Mouse (Mus musculus) midbrain, embryonic 15.5 days (tissue): ENCODE results near the gene Plcb1. TPM values are rescaled to one million over a fixed set of nuclear protein-coding genes. Genes with fewer than 3 reads are reported as not detected.

Experiments used
- ATAC-seq: fragments of 200-750 bp; cut with Nextera tagmentation; replicated peaks from 2 replicates; pipeline ENCODE4 v1.8.0; 2017; ENCODE audit warnings: moderate TSS enrichment
- H3K27ac ChIP-seq: fragments of 300-500 bp; sonication (generic); 2 replicates; pipeline ENCODE4 v1.5.1; 2015; ENCODE audit warnings: mild to moderate bottlenecking, inconsistent platforms
- H3K27me3 ChIP-seq: fragments of 300-500 bp; sonication (generic); replicated peaks from 2 replicates; pipeline ENCODE4 v1.6.1; 2015; ENCODE audit warnings: inconsistent platforms
- H3K36me3 ChIP-seq: fragments of 300-500 bp; sonication (generic); replicated peaks from 2 replicates; pipeline ENCODE4 v1.6.1; 2015; ENCODE audit warnings: inconsistent platforms
- H3K4me1 ChIP-seq: fragments of 300-500 bp; sonication (generic); 2 replicates; pipeline ENCODE4 v1.6.1; 2015; ENCODE audit warnings: inconsistent platforms
- H3K4me2 ChIP-seq: fragments of 300-500 bp; sonication (generic); 2 replicates; pipeline ENCODE4 v1.6.1; 2015; ENCODE audit warnings: inconsistent platforms, mild to moderate bottlenecking, moderate library complexity
- H3K4me3 ChIP-seq: fragments of 300-500 bp; sonication (generic); 2 replicates; pipeline ENCODE4 v1.5.1; 2015; ENCODE audit warnings: mild to moderate bottlenecking, inconsistent platforms
- H3K9ac ChIP-seq: fragments of 300-500 bp; sonication (generic); 2 replicates; pipeline ENCODE4 v1.6.1; 2015; ENCODE audit warnings: mild to moderate bottlenecking, inconsistent platforms
- H3K9me3 ChIP-seq: fragments of 300-500 bp; sonication (generic); 2 replicates; pipeline ENCODE4 v1.6.1; 2016; ENCODE audit warnings: inconsistent platforms
- WGBS: fragments of 180-500 bp; shearing (Covaris S2); methylation state at CpG from one replicate; pipeline ENCODE4 v1.1.7; 2015; ENCODE audit warnings: mixed read lengths; 5-methylcytosine and 5-hydroxymethylcytosine counted together
- polyA plus RNA-seq: library from polyadenylated mRNA; unstranded; fragments of >200 nt; fragmentation: Nextera tagmentation; extraction: Ambion mirVana; gene quantifications from 2 replicates; pipeline ENCODE4 v1.2.1, GENCODE M21; 2015

Plcb1 gene
- polyA plus RNA-seq, 1 experiment from 2014 or later = 38.0 TPM

GRCm38 (mm10) chr2:134891207-134891606, 105.3 kb downstream of the Plcb1 start:
- no peaks in the 10 kb centered on the region for H3K9me3 ChIP-seq
- no peak overlapping the region for H3K9ac ChIP-seq
- WGBS = 78% methylated on average over 2 of the region's 2 CpGs
- H3K4me2 ChIP-seq = no peak overlapping the region
- H3K4me1 ChIP-seq = no peaks in the 10 kb centered on the region
- H3K4me3 ChIP-seq = no peak overlapping the region
- ATAC-seq = no peak
- H3K27ac ChIP-seq = no peak overlapping the region
- H3K36me3 ChIP-seq = no peaks in the 10 kb centered on the region
- no peaks in the 10 kb centered on the region for H3K27me3 ChIP-seq

DNA sequence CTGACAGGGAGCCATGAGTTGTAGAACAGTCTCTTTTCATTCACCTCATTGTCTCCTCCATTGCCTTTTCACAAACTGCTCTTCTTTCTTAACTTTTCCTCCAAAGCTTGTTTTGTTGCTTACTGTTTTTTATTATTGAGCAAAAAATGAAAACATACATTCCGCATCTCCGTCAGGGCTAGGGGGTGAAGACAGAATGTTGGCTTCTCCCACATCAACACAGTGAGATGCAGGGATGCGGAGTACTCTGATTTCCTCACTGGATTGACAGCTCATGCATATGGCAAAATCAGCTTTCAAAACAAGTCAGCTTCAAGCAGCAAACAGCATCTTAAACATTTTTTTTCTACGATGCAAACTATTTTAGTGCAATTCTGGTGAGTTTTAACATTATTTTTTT, 108.9 kb downstream of the Plcb1 start:
- Histone ChIP-seq H3K4me1 (no peaks in the 10 kb centered on the region), H3K27me3 (no peaks in the 10 kb centered on the region), H3K9ac (no peak overlapping the region), H3K4me3 (no peak overlapping the region), H3K4me2 (no peak overlapping the region), H3K27ac (no peak overlapping the region), H3K9me3 (no peaks in the 10 kb centered on the region), H3K36me3 (no peaks in the 10 kb centered on the region)
- 90% methylated on average over 4 of the region's 4 CpGs for WGBS
- ATAC-seq = no peak

- Histone ChIP-seq H3K27ac (no peak overlapping the region), H3K4me1 (no peaks in the 10 kb centered on the region), H3K4me2 (no peak overlapping the region), H3K4me3 (no peak overlapping the region), H3K36me3 (no peaks in the 10 kb centered on the region), H3K9me3 (no peaks in the 10 kb centered on the region), H3K27me3 (no peaks in the 10 kb centered on the region), H3K9ac (no peak overlapping the region)
- no peak for ATAC-seq
- 87% methylated on average over 3 of the region's 3 CpGs for WGBS
These were observed 110.3 kb downstream of the Plcb1 start for GRCm38 (mm10) chr2:134896196-134896595.

DNA sequence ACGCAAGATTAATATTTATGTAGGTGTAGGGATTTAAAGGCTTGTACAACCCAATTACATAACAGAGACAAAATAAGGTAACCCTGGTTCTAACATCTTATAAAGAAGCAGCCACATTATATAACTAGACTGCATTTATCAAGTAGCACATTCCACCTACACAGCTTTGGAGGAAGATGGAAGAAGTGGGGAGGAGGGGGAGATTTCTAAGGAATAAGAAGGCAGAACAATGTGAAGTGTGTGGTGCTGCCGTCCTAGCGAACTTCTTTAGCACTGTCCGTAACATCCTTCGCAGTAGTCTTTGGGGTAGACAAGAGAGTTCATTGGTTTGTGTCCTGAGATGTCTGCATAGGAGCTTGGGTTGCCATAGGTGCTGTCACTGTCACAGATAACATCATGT, 111.2 kb downstream of the Plcb1 start:
- ATAC-seq = no peak
- H3K9ac ChIP-seq = no peak overlapping the region
- no peaks in the 10 kb centered on the region for H3K4me1 ChIP-seq
- no peaks in the 10 kb centered on the region for H3K36me3 ChIP-seq
- no peaks in the 10 kb centered on the region for H3K9me3 ChIP-seq
- no peak overlapping the region for H3K4me3 ChIP-seq
- H3K27ac ChIP-seq = no peak overlapping the region
- 93% methylated on average over 5 of the region's 5 CpGs for WGBS
- no peaks in the 10 kb centered on the region for H3K27me3 ChIP-seq
- no peak overlapping the region for H3K4me2 ChIP-seq

GRCm38 (mm10) chr2:134901521-134901920, 115.7 kb downstream of the Plcb1 start:
- H3K36me3 ChIP-seq = no peaks in the 10 kb centered on the region
- H3K9me3 ChIP-seq = no peaks in the 10 kb centered on the region
- 89% methylated on average over 2 of the region's 2 CpGs for WGBS

GRCm38 (mm10) chr2:134910882-134911281, 125.0 kb downstream of the Plcb1 start:
- H3K4me1 ChIP-seq = peaks cover 3% of the 10 kb centered on the region; the same call in 1 of the 2 replicates
- H3K4me2 ChIP-seq = no peak overlapping the region
- H3K27me3 ChIP-seq = no peaks in the 10 kb centered on the region
- WGBS = 28% methylated on average over 1 of the region's 1 CpGs
- no peak overlapping the region for H3K27ac ChIP-seq
- H3K9me3 ChIP-seq = no peaks in the 10 kb centered on the region
- peak; percentile 76 for ATAC-seq
- no peak overlapping the region for H3K4me3 ChIP-seq
- no peaks in the 10 kb centered on the region for H3K36me3 ChIP-seq
- H3K9ac ChIP-seq = no peak overlapping the region

More at GRCm38 (mm10) chr2:134901521-134901920, 115.7 kb downstream of the Plcb1 start:
- no peaks in the 10 kb centered on the region for H3K27me3 ChIP-seq
- no peak for ATAC-seq
- H3K4me2 ChIP-seq = no peak overlapping the region
- no peaks in the 10 kb centered on the region for H3K4me1 ChIP-seq
- H3K4me3 ChIP-seq = no peak overlapping the region
- H3K27ac ChIP-seq = no peak overlapping the region
- H3K9ac ChIP-seq = no peak overlapping the region

GRCm38 (mm10) chr2:134911360-134911759, 125.5 kb downstream of the Plcb1 start:
- ATAC-seq = peak; percentile 14; the same call in 1 of the 2 replicates
- 82% methylated on average over 6 of the region's 6 CpGs for WGBS
- no peaks in the 10 kb centered on the region for H3K27me3 ChIP-seq
- no peak overlapping the region for H3K4me3 ChIP-seq
- no peaks in the 10 kb centered on the region for H3K36me3 ChIP-seq
- H3K9me3 ChIP-seq = no peaks in the 10 kb centered on the region
- H3K27ac ChIP-seq = no peak overlapping the region
- no peak overlapping the region for H3K4me2 ChIP-seq
- no peak overlapping the region for H3K9ac ChIP-seq
- H3K4me1 ChIP-seq = peaks cover 3% of the 10 kb centered on the region; the same call in 1 of the 2 replicates

- no peak for ATAC-seq
- Histone ChIP-seq H3K27me3 (no peaks in the 10 kb centered on the region), H3K4me2 (no peak overlapping the region), H3K9me3 (no peaks in the 10 kb centered on the region), H3K4me1 (peaks cover 3% of the 10 kb centered on the region; the same call in 1 of the 2 replicates), H3K4me3 (no peak overlapping the region), H3K27ac (no peak overlapping the region), H3K36me3 (no peaks in the 10 kb centered on the region), H3K9ac (no peak overlapping the region)
- WGBS = 87% methylated on average over 2 of the region's 2 CpGs
These were observed 126.7 kb downstream of the Plcb1 start for GRCm38 (mm10) chr2:134912616-134913015.

- no peak for ATAC-seq
These were observed 127.7 kb downstream of the Plcb1 start for GRCm38 (mm10) chr2:134913542-134913941.

GRCm38 (mm10) chr2:134914091-134914550, 128.3 kb downstream of the Plcb1 start:
- 86% methylated on average over 2 of the region's 2 CpGs for WGBS
- H3K36me3 ChIP-seq = no peaks in the 10 kb centered on the region
- ATAC-seq = no peak

More at GRCm38 (mm10) chr2:134913542-134913941, 127.7 kb downstream of the Plcb1 start:
- 87% methylated on average over 3 of the region's 3 CpGs for WGBS
- no peaks in the 10 kb centered on the region for H3K9me3 ChIP-seq
- H3K4me3 ChIP-seq = no peak overlapping the region
- H3K4me2 ChIP-seq = no peak overlapping the region
- no peak overlapping the region for H3K27ac ChIP-seq
- no peaks in the 10 kb centered on the region for H3K36me3 ChIP-seq
- H3K9ac ChIP-seq = no peak overlapping the region
- H3K27me3 ChIP-seq = no peaks in the 10 kb centered on the region
- H3K4me1 ChIP-seq = peaks cover 3% of the 10 kb centered on the region; the same call in 1 of the 2 replicates

GRCm38 (mm10) chr2:134915035-134915434, 129.2 kb downstream of the Plcb1 start:
- Histone ChIP-seq H3K9ac (no peak overlapping the region), H3K4me3 (no peak overlapping the region), H3K4me2 (no peak overlapping the region), H3K9me3 (no peaks in the 10 kb centered on the region), H3K27ac (no peak overlapping the region), H3K36me3 (no peaks in the 10 kb centered on the region), H3K27me3 (no peaks in the 10 kb centered on the region), H3K4me1 (peaks cover 3% of the 10 kb centered on the region; the same call in 1 of the 2 replicates)
- ATAC-seq = no peak
- WGBS = 68% methylated on average over 3 of the region's 3 CpGs

More at GRCm38 (mm10) chr2:134914091-134914550, 128.3 kb downstream of the Plcb1 start:
- H3K9ac ChIP-seq = no peak overlapping the region
- H3K27me3 ChIP-seq = no peaks in the 10 kb centered on the region
- H3K4me1 ChIP-seq = peaks cover 3% of the 10 kb centered on the region; the same call in 1 of the 2 replicates
- H3K4me3 ChIP-seq = no peak overlapping the region
- no peak overlapping the region for H3K4me2 ChIP-seq
- no peak overlapping the region for H3K27ac ChIP-seq
- H3K9me3 ChIP-seq = no peaks in the 10 kb centered on the region

GRCm38 (mm10) chr2:134920611-134921280, 134.9 kb downstream of the Plcb1 start:
- no peak overlapping the region for H3K27ac ChIP-seq
- no peaks in the 10 kb centered on the region for H3K9me3 ChIP-seq
- no peak overlapping the region for H3K4me3 ChIP-seq
- no peak for ATAC-seq
- H3K4me2 ChIP-seq = no peak overlapping the region
- H3K4me1 ChIP-seq = no peaks in the 10 kb centered on the region
- WGBS = 83% methylated on average over 9 of the region's 9 CpGs
- no peak overlapping the region for H3K9ac ChIP-seq
- H3K36me3 ChIP-seq = no peaks in the 10 kb centered on the region
- no peaks in the 10 kb centered on the region for H3K27me3 ChIP-seq
